Mouse (Mus musculus) lung, postnatal 0 days (tissue): ENCODE measurements around the gene Slc39a10.

Experiments used
- CTCF ChIP-seq: IDR thresholded peaks from 2 replicates; pipeline ENCODE4 v1.5.1; 2016; ENCODE audit warnings: antibody characterized with exemption, mild to moderate bottlenecking
- EP300 ChIP-seq: IDR thresholded peaks from 2 replicates; pipeline ENCODE4 v1.6.1; 2016; ENCODE audit warnings: antibody characterized with exemption, mild to moderate bottlenecking, control low read depth

GRCm38 (mm10) chr1:46852216-46852599 is 40.4 kb downstream of the Slc39a10 start:
- no peak for TF ChIP-seq CTCF
- no peak; the same call in 1 of the 2 replicates for TF ChIP-seq EP300
